Mouse (Mus musculus) heart, adult 8-10 months (tissue): Measurements from ENCODE around the gene Slc25a44. TPM values are rescaled to one million over a fixed set of nuclear protein-coding genes. Genes with fewer than 3 reads are reported as not detected.
"Not testable (repeated sequence)": the region's sequence is repeated elsewhere in the genome, so short reads cannot be mapped to it uniquely, and the experiment has no call there.

ENCODE experiments used
- DNase-seq: peaks from one replicate; pipeline ENCODE4 v3.0.0; 2022; ENCODE audit warnings: low spot score
- total RNA-seq, 4 experiments: library from RNA; stranded (reverse); gene quantifications; 2 replicates each; pipeline ENCODE4 v1.2.4; 2022

Gene Slc25a44
- total RNA-seq, 4 experiments from 2014 or later = 13.1 to 14.7 (median 14.1) TPM

DNA sequence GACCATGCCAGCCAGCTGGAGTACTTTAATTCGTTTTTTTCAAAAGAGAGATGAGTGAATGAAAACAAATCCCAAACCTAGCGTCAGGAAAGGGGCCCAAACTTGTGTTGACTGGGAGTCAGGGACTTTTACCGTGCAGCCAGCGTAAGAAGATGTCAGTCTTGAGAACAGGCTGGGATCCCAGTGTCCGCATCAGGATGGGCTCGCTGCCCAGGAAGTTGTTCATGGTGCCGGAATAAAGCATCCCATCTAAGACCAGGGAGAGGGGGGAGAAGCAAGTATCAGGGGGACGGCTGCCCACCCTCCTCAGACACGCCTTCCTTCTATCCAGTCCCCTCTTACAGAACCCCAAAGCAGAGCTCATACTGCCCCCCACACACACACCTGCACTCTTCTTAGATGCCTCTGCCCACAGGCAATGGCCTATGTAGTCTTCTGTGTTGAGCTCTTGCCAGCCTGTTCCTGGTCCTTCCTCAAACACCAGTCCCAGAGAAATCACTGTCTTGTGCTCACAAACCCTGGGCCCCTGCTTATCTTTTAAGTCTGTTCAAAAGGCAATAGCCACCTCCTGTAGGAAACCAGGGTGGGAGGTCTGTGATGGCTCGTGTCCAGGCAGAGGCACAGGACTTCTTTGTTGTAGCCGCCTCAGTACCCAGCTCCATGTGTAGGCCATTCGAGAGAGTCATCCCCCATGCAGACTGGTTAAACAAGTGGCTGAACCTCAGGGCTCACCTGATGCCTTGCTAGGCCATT is 25.6 kb upstream of the Slc25a44 start:
- no peak for DNase-seq

- DNase-seq = peak; percentile 22
These were observed 24.6 kb upstream of the Slc25a44 start for GRCm38 (mm10) chr3:88449395-88450023.

- no peak for DNase-seq
These were observed 23.5 kb upstream of the Slc25a44 start for GRCm38 (mm10) chr3:88448443-88448842.

- no peak for DNase-seq
These were observed 22.8 kb upstream of the Slc25a44 start for GRCm38 (mm10) chr3:88447676-88448183.

DNA sequence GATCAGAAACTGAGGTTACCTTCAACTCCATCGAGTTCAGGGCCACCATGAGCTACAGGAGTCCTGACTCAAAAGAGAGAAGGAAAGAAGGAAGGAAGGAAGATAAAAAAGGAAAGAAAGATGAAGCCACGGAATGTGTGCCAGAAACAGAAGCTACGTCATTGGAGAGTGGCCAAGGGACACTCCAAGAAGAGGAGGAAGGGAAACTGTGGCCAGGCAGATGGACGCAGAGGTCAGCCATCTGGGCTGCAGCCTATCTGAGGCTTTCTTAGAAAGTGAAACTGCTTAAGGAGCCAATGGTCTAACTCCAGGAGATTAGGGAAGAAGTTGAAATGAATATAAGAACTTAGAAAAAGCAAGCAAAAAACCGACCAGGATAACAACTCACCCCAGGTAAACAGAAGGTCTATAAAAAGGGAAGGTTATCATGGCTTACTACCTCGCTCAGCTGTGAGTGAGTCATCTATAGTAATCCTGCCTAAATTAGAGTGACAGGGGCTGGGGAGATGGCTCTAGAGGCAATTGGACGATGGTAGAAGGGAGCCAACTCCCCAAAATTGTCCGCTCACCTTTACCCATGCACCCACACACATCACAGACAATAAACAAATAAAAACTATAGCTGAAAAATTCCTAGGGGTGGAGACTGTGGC is 21.7 kb upstream of the Slc25a44 start:
- DNase-seq = peak; percentile 44

- no peak for DNase-seq
These were observed 17.9 kb upstream of the Slc25a44 start for GRCm38 (mm10) chr3:88442888-88443287.

DNA sequence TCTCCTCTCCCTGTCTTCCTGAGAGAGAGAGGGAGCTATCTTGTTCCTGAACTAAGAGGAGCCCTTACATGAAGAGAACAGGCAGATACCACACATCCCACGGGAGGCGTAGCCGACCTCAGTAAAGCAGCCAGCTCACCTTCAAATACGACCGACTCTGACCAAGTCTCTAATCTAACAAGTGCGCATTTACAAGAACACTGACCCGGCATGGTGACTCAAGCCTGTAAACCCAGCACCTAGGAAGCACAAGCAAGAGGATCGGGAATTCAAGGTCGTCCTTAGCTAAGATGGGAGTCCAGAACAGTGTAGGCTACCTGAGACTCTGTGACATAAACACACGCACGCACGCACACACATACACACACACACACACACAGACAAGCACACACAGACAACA is 17.5 kb upstream of the Slc25a44 start:
- no peak for DNase-seq

GRCm38 (mm10) chr3:88440500-88441381 is 15.8 kb upstream of the Slc25a44 start:
- DNase-seq = no peak

DNA sequence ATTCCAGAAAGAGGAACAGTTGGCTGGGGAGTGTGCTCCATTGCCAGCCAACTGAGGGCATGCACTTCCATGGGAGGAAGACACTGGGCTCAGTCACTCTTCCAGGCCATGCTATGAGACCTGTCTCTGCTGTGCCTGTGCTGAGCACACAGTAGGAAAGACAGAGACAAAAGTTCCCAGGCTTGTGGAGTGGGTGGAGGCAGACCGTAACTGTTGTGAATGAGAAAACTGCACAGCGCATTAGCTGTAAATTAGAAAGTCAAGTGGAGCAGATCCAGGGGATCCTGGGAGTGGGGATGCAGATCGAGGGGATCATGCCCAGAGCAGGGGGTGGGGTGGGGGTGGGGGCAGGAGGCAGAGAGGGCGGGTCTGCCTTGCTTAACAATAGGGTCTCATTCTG is 14.6 kb upstream of the Slc25a44 start:
- DNase-seq = no peak

GRCm38 (mm10) chr3:88437454-88437853 is 12.5 kb upstream of the Slc25a44 start:
- no peak for DNase-seq

DNA sequence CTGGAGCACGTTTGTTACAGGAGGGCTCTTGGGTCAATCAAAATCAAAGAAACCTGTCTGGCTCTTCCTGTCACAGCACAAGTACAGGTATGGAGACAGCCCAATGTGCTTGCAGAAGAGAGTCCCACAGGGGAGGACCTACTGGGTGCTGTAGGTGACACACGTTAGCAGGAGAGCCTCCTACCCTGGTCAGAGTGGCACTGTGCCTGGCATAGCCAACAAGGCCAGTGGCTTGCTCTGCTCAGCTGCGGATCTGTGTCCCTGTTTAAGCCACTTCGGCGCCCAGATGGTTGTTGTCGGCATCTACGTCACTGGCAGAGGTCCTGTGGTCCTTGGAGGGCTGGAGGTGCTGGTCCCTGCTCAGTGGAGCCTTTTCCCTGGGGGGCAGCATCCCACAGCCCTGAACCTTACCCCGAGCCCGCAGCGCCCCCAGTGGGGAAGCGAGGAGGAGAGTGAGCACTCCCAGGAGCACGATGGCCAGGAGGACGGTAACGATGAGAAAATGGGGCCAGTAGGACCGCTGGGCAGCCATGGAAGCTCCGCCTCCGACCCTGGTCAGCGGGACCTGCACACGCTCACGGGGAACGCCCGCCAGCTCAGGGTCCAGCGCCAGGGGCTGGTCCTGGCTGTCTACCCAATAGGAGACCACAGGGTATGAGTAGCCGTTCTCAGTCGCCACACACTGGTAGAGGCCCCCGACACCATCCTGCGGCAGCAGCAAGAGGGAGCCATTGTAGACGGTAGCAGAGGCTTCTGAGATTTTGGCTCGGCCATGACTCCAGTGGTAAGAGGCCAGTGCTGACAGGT is 11.7 kb upstream of the Slc25a44 start:
- no peak for DNase-seq

DNA sequence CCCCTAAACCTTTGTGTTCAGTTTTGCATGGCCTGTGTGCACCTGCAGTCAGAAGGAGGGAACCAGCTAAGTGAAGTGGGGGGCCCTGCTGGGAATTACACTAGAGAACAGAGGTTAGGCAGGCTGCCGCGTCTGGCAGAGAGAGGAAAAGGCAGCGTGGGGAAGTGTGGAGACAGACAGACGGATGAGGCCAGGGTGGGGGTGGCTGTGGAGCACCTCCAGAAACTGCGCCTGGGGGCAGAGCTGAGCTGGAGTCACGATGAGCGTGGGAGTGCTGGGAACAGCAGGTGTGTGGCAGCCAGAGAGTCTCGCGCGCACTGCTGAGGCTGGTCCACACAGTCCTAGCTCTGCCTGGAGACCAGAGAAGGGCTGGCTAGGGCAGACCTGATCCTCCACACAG is 10.6 kb upstream of the Slc25a44 start:
- DNase-seq = no peak

- DNase-seq = not testable (repeated sequence)
These were observed 3.7 kb upstream of the Slc25a44 start for GRCm38 (mm10) chr3:88428639-88429038.

GRCm38 (mm10) chr3:88427342-88427905 is 2.5 kb upstream of the Slc25a44 start:
- no peak for DNase-seq

DNA sequence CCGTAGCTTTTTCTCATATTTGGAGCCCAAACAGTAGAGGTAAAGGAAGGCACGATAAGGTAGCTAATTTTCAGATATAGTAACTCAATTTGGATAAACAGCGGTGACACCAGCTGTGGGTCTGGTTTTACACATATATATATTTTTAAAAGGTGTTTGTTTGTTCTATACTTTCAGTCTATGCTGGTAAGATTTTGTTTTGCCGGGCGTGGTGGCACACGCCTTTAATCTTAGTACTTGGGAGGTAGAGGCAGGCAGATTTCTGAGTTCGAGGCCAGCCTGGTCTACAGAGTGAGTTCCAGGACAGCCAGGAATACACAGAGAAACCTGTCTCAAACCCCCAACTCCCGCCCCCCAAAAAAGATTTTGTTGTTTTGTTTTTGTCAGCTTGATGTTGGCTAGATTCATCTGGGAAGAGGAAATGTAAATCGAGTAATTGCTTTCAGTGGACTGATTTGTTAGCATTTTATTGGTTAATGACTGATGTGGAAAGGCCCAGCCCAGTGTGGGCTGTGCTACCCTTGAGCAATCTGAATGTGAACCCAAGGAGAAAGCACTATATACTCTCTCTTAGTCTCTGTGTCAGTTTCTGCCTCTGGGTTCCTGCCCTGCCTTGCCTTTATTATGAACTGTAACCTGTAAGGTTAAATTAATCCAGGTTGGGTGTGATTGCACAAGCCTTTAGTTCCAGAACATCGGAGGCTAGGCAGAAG is 925 bp upstream of the Slc25a44 start:
- DNase-seq = no peak

GRCm38 (mm10) chr3:88425330-88425689 is 371 bp upstream of the Slc25a44 start:
- no peak for DNase-seq

GRCm38 (mm10) chr3:88422020-88422720 is 2.8 kb downstream of the Slc25a44 start:
- no peak for DNase-seq

DNA sequence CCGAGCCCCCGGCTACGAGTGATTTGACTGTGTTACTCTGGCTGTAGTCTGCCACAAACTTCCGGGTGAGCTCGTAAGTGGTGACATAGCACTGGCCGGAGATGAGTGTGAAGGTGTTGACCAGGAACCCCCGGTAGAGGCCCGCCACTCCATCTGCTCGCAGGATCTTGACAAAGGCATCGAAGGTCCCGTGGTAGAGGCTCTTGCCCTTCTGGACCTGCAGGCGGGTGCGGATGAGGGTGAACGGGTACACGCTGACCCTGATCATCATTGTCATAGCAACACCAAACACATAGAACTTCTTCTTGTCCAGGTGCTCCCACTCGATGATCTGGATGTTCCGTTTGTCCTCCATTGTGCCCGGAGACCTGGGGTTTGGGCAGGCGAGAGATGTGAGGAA is 4.2 kb downstream of the Slc25a44 start:
- no peak for DNase-seq

DNA sequence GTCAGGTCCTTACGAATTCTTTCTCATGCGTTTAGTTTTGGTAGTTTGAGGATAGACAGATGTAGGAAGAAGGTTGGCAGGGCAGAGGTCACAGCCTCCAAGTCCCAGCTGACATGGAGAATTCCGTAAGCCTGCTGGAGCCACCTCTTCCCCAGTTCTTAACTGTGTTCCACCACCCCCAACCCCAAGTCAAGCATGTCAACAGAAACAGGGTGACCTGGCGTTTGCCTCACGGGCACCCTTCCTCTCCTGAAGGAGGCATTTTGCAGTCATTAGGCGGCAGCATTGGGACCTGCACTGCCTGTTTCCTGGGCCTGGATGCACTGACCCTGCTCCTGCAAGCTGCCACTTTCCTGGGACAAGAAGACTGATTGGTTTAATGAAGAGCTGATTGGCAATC is 6.9 kb downstream of the Slc25a44 start:
- DNase-seq = no peak
